Mouse (Mus musculus) MEL (cell line): ENCODE data around the gene Tom1l2. TPM values are rescaled to one million over a fixed set of nuclear protein-coding genes. Genes with fewer than 3 reads are reported as not detected.

Source experiments
- DNase-seq: peaks from one replicate; pipeline ENCODE4 v3.0.0; 2011; ENCODE audit warnings: low read depth, low spot score
- H3K27ac ChIP-seq: 2 replicates; pipeline ENCODE4 v1.5.1; 2012; ENCODE audit warnings: low read depth, mild to moderate bottlenecking, control low read depth, low read length, moderate library complexity; ENCODE audit not compliant: control insufficient read depth
- H3K27me3 ChIP-seq, 2 experiments: fragments of 150-350 bp in 1 of 2; sonication (generic) in 1 of 2; 2 replicates each; pipeline ENCODE4 v1.6.1; 2012; ENCODE audit warnings: low read length in 2 of 2, mild to moderate bottlenecking in 2 of 2, improper control_type of control experiment in 1 of 2, moderate library complexity in 1 of 2; ENCODE audit not compliant: insufficient read depth in 2 of 2, control insufficient read depth in 1 of 2
- H3K36me3 ChIP-seq, 2 experiments: 2 replicates each; pipeline ENCODE4 v1.6.1; 2012 to 2014; ENCODE audit warnings: low read length in 2 of 2, improper control_type of control experiment in 1 of 2, inconsistent platforms in 1 of 2, mild to moderate bottlenecking in 1 of 2; ENCODE audit not compliant: insufficient read depth in 2 of 2, control insufficient read depth in 1 of 2
- H3K4me1 ChIP-seq, 2 experiments: fragments of 150-350 bp in 1 of 2; sonication (generic) in 1 of 2; 2 replicates each; pipeline ENCODE4 v1.6.1; 2012; ENCODE audit warnings: low read length in 2 of 2, improper control_type of control experiment in 1 of 2, mild to moderate bottlenecking in 1 of 2; ENCODE audit not compliant: insufficient read depth in 2 of 2, control insufficient read depth in 1 of 2
- H3K4me3 ChIP-seq, 2 experiments: fragments of 150-350 bp in 1 of 2; sonication (generic) in 1 of 2; 2 replicates each; pipeline ENCODE4 v1.5.1; 2012; ENCODE audit warnings: low read depth in 2 of 2, low read length in 2 of 2, mild to moderate bottlenecking in 2 of 2, moderate library complexity in 2 of 2, control low read depth in 1 of 2, improper control_type of control experiment in 1 of 2; ENCODE audit not compliant: control insufficient read depth in 1 of 2, insufficient read depth in 1 of 2
- H3K79me2 ChIP-seq: 2 replicates; pipeline ENCODE4 v1.6.1; 2012; ENCODE audit warnings: mild to moderate bottlenecking, low read length, moderate library complexity; ENCODE audit not compliant: control insufficient read depth, poor library complexity, insufficient read depth
- H3K9ac ChIP-seq: 2 replicates; pipeline ENCODE4 v1.6.1; 2012; ENCODE audit warnings: low read depth, mild to moderate bottlenecking, control low read depth, low read length, moderate library complexity; ENCODE audit not compliant: control insufficient read depth, poor library complexity, severe bottlenecking
- H3K9me3 ChIP-seq: fragments of 150-350 bp; sonication (generic); replicated peaks from 2 replicates; pipeline ENCODE4 v1.6.1; 2012; ENCODE audit warnings: mild to moderate bottlenecking, low read length, improper control_type of control experiment, moderate library complexity; ENCODE audit not compliant: insufficient read depth
- BHLHE40 ChIP-seq: IDR thresholded peaks from 2 replicates; pipeline ENCODE4 v1.6.1; 2012; ENCODE audit warnings: low read depth, mild to moderate bottlenecking, inconsistent platforms, low read length, improper control_type of control experiment, borderline replicate concordance
- CHD1 ChIP-seq: IDR thresholded peaks from 2 replicates; pipeline ENCODE4 v1.6.1; 2012; ENCODE audit warnings: low read depth, mild to moderate bottlenecking, inconsistent platforms, low read length, improper control_type of control experiment
- ELF1 ChIP-seq: IDR thresholded peaks from 2 replicates; pipeline ENCODE4 v1.6.1; 2014; ENCODE audit warnings: low read depth, mild to moderate bottlenecking, inconsistent platforms, low read length, improper control_type of control experiment, moderate library complexity
- GABPA ChIP-seq: IDR thresholded peaks from 2 replicates; pipeline ENCODE4 v1.6.1; 2012; ENCODE audit warnings: low read depth, mild to moderate bottlenecking, inconsistent platforms, low read length, improper control_type of control experiment, moderate library complexity
- HCFC1 ChIP-seq: IDR thresholded peaks from 2 replicates; pipeline ENCODE4 v1.6.1; 2012; ENCODE audit warnings: low read depth, mild to moderate bottlenecking, inconsistent platforms, low read length, improper control_type of control experiment, moderate library complexity
- JUND ChIP-seq: IDR thresholded peaks from 2 replicates; pipeline ENCODE4 v1.6.1; 2011; ENCODE audit warnings: low read depth, mild to moderate bottlenecking, improper control_type of control experiment, low read length
- KAT2A ChIP-seq: conservative IDR thresholded peaks from 2 replicates; pipeline ENCODE4 v1.6.1; 2012; ENCODE audit warnings: low read depth, low read length, improper control_type of control experiment, inconsistent platforms
- MAFK ChIP-seq: IDR thresholded peaks from 2 replicates; pipeline ENCODE4 v1.6.1; 2011; ENCODE audit warnings: low read depth, mild to moderate bottlenecking, low read length, improper control_type of control experiment, borderline replicate concordance
- MAX ChIP-seq: IDR thresholded peaks from 2 replicates; pipeline ENCODE4 v1.6.1; 2011; ENCODE audit warnings: low read length, improper control_type of control experiment
- NRF1 ChIP-seq: IDR thresholded peaks from 2 replicates; pipeline ENCODE4 v1.6.1; 2014; ENCODE audit warnings: low read depth, mild to moderate bottlenecking, inconsistent platforms, low read length, improper control_type of control experiment, moderate library complexity; ENCODE audit not compliant: poor library complexity, insufficient read depth, severe bottlenecking
- POLR2A ChIP-seq, 2 experiments: IDR thresholded peaks; 2 replicates each; pipeline ENCODE4 v1.6.1; 2011 to 2012; ENCODE audit warnings: low read length in 2 of 2, mild to moderate bottlenecking in 2 of 2, control low read depth in 1 of 2, improper control_type of control experiment in 1 of 2, low read depth in 1 of 2, moderate library complexity in 1 of 2; ENCODE audit not compliant: control insufficient read depth in 1 of 2, insufficient read depth in 1 of 2, poor library complexity in 1 of 2
- POLR2AphosphoS2 ChIP-seq: IDR thresholded peaks from 2 replicates; pipeline ENCODE4 v1.6.1; 2011; ENCODE audit warnings: low read length, improper control_type of control experiment
- POLR2AphosphoS5 ChIP-seq: IDR thresholded peaks from 2 replicates; pipeline ENCODE4 v1.6.1; 2012; ENCODE audit warnings: low read depth, borderline replicate concordance, mild to moderate bottlenecking, inconsistent platforms, low read length, moderate library complexity, mixed read lengths
- SIN3A ChIP-seq: IDR thresholded peaks from 2 replicates; pipeline ENCODE4 v1.6.1; 2012; ENCODE audit warnings: low read length, improper control_type of control experiment, inconsistent platforms
- SMC3 ChIP-seq: IDR thresholded peaks from 2 replicates; pipeline ENCODE4 v1.6.1; 2011; ENCODE audit warnings: low read depth, low read length, improper control_type of control experiment
- TBP ChIP-seq: IDR thresholded peaks from 2 replicates; pipeline ENCODE4 v1.8.0; 2011; ENCODE audit warnings: low read depth, low read length, improper control_type of control experiment
- UBTF ChIP-seq: IDR thresholded peaks from 2 replicates; pipeline ENCODE4 v1.6.1; 2012; ENCODE audit warnings: low read depth, mild to moderate bottlenecking, inconsistent platforms, low read length, improper control_type of control experiment, moderate library complexity, borderline replicate concordance; ENCODE audit not compliant: insufficient read depth
- USF1 ChIP-seq: IDR thresholded peaks from 2 replicates; pipeline ENCODE4 v1.6.1; 2014; ENCODE audit warnings: low read depth, mild to moderate bottlenecking, inconsistent platforms, low read length, improper control_type of control experiment, moderate library complexity
- USF2 ChIP-seq, 2 experiments: IDR thresholded peaks; 2 replicates each; pipeline ENCODE4 v1.6.1; 2011 to 2012; ENCODE audit warnings: improper control_type of control experiment in 2 of 2, low read length in 2 of 2, borderline replicate concordance in 1 of 2, inconsistent platforms in 1 of 2, low read depth in 1 of 2, mild to moderate bottlenecking in 1 of 2; ENCODE audit not compliant: insufficient read depth in 1 of 2
- ZKSCAN1 ChIP-seq: IDR thresholded peaks from 2 replicates; pipeline ENCODE4 v1.6.1; 2012; ENCODE audit warnings: low read depth, mild to moderate bottlenecking, inconsistent platforms, low read length, improper control_type of control experiment, moderate library complexity
- ZMIZ1 ChIP-seq: IDR thresholded peaks from 2 replicates; pipeline ENCODE4 v1.6.1; 2012; ENCODE audit warnings: low read depth, mild to moderate bottlenecking, inconsistent platforms, low read length, improper control_type of control experiment, moderate library complexity
- ZNF384 ChIP-seq: IDR thresholded peaks from 2 replicates; pipeline ENCODE4 v1.6.1; 2012; ENCODE audit warnings: low read depth, mild to moderate bottlenecking, inconsistent platforms, low read length, improper control_type of control experiment
- polyA plus RNA-seq, 2 experiments: library from polyadenylated mRNA; stranded (reverse) in 1 of 2; unstranded in 1 of 2; fragments of >175 nt in 1 of 2; fragments of >200 nt in 1 of 2; gene quantifications; 2 replicates each; pipeline versions ENCODE4 v1.2.1 to v1.2.4; 2012; ENCODE audit warnings: low replicate concordance in 2 of 2, low read depth in 1 of 2; ENCODE audit not compliant: insufficient read length in 2 of 2, insufficient read depth in 1 of 2, missing spikeins in 1 of 2
- total RNA-seq: library from RNA; depleted of rRNA; stranded (reverse); fragments of 300-350 nt; gene quantifications from 2 replicates; pipeline ENCODE4 v1.2.3, GENCODE M21; 2012

Gene Tom1l2
- total and polyA plus RNA-seq, 3 experiments: 6.8 to 12.2 TPM; not detected in 1

DNA sequence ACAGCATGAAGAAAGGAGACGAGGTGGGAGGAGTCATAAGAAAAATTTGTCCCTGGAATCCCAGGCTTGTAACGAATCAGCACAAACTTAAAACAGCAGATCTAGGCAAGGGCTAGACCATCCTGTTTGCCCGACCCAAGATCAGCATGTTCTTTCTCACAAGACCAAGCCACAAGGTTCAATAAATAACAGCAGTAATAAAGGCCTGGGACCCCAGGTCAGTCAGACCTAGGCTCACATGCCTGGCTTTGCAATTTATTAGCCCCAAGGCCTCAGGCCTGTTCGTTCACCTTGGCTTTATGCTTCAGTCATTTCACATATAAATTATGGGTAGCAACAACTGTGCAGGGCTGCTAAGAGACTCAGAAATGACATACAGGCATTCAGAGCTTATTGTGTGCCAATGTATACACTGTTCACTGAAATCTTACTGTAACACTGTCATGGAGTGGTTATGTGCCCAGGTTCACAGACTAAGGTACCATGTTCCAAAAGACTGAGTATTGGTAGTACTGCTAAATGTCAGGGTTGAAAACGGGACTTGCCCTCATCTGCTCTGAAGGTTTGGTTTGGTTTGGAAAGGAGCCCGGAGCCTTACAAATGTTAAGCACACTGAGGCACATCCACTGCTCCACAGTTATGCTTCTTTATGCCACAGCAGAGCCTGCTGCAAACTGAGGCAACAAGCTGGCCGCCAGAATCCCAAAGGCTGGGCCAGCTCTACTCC, 35.2 kb downstream of the Tom1l2 start:
- peaks cover 5% of the 10 kb centered on the region in 2 experiments for H3K4me1 ChIP-seq
- no peaks in the 10 kb centered on the region for H3K27me3 ChIP-seq
- peaks cover 0 to 4% of the 10 kb centered on the region in 2 experiments; a peak in 1 of 4 replicates for H3K36me3 ChIP-seq
- no peak overlapping the region for H3K27ac ChIP-seq
- no peaks in the 10 kb centered on the region for H3K79me2 ChIP-seq
- DNase-seq: no peak
- no peak overlapping the region for H3K4me3 ChIP-seq
- H3K9ac ChIP-seq: no peak overlapping the region
- no peak for TF ChIP-seq ZMIZ1
- H3K9me3 ChIP-seq: no peaks in the 10 kb centered on the region

DNA sequence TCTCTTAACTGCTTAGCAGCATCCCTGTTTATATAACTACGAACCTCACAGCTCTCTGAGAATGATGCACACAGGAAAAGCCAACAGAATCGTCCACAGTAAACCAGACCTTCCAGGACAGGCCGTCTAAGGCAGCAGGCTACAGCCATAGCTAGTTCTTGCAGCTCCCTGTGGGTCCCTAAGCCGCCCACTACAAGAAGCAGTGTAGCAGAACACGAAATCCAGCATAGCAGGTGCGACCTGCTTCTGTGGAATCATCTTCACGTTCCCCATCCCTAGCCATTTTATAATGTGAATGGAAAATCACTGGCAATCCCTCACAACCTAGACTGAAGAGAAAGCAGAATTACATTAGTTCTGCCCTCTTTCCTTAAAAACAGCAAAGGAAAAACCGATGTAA, 35.8 kb downstream of the Tom1l2 start:
- no peaks in the 10 kb centered on the region for H3K79me2 ChIP-seq
- peaks cover 5% of the 10 kb centered on the region in 2 experiments for H3K4me1 ChIP-seq
- H3K9me3 ChIP-seq: no peaks in the 10 kb centered on the region
- no peak overlapping the region for H3K27ac ChIP-seq
- H3K36me3 ChIP-seq: peaks cover 0 to 4% of the 10 kb centered on the region in 2 experiments; a peak in 1 of 4 replicates
- no peaks in the 10 kb centered on the region for H3K27me3 ChIP-seq
- H3K4me3 ChIP-seq: no peak overlapping the region
- TF ChIP-seq MAX (no peak), TBP (no peak), SIN3A (no peak), CHD1 (no peak), ZMIZ1 (no peak)
- TF ChIP-seq, all 39 proteins: peak for 0
- DNase-seq: no peak
- no peak overlapping the region for H3K9ac ChIP-seq

DNA sequence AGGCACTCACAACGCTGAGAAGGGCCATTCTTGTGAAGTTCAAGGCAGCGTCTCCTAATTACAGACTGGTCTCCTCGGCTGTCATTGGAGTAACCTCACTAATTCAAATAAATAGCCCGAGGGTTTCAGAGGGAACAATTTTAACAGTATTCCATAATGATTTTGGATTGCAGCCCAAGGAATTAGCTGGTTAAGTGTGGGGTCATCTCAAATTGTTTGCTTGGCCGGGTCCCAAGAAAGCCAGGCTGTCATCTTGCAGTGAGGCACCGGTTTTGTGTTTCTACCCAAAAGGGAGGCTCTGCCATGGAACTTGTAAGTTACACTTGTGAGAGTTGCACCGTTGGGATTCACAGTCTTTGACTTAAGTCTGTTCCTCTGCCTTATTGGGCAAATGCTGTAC, 36.5 kb downstream of the Tom1l2 start:
- no peak overlapping the region for H3K4me3 ChIP-seq
- no peak overlapping the region for H3K9ac ChIP-seq
- DNase-seq: no peak
- H3K9me3 ChIP-seq: no peaks in the 10 kb centered on the region
- no peak overlapping the region for H3K27ac ChIP-seq
- no peak for TF ChIP-seq JUND
- no peak for TF ChIP-seq NRF1
- no peak for TF ChIP-seq POLR2A (IDR thresholded peaks at IDR 0.05; ENCODE audit: control insufficient read depth in 1 of 2, insufficient read depth in 1 of 2, low read depth in 1 of 2, low read length in 2 of 2, poor library complexity in 1 of 2)
- no peak for TF ChIP-seq ZKSCAN1
- TF ChIP-seq POLR2AphosphoS5: no peak
- no peak for TF ChIP-seq USF2 (IDR thresholded peaks at IDR 0.05; ENCODE audit: borderline replicate concordance in 1 of 2, insufficient read depth in 1 of 2, low read depth in 1 of 2, low read length in 2 of 2)
- TF ChIP-seq KAT2A: no peak
- TF ChIP-seq ELF1: no peak
- TF ChIP-seq SIN3A: no peak
- no peak for TF ChIP-seq HCFC1
- TF ChIP-seq POLR2AphosphoS2: no peak
- no peak for TF ChIP-seq UBTF
- no peak for TF ChIP-seq ZNF384
- TF ChIP-seq MAX: no peak
- TF ChIP-seq CHD1: no peak
- no peak for TF ChIP-seq GABPA
- no peak for TF ChIP-seq USF1
- no peak for TF ChIP-seq MAFK
- TF ChIP-seq SMC3: no peak
- no peak for TF ChIP-seq BHLHE40
- TF ChIP-seq, all 39 proteins: peak for 0
- Histone ChIP-seq H3K27me3 (no peaks in the 10 kb centered on the region), H3K4me1 (peaks cover 5% of the 10 kb centered on the region in 2 experiments), H3K79me2 (no peaks in the 10 kb centered on the region), H3K36me3 (peaks cover 0 to 4% of the 10 kb centered on the region in 2 experiments; a peak in 1 of 4 replicates)
